27 mouse cellular contexts compared by ENCODE assay signal in the genomic region with DNA sequence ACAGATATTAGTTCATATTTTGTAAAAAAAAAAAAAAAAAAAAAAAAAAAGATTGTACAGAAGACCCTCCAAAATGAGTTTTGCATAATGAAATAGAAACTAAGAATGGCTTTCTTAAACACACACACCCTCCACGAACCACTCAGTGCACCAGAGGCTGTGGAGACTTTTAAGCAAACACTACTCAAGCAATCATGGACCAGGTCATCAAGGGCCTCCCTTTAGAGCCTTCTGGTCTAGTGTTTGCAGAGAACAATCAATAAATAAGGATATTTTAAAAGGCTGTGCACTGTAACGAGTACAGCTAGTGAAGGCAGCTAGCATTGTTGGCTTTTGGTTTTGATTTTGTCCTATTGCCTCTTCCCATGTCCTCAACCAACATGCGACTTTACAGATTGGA. TPM values are rescaled to one million over a fixed set of nuclear protein-coding genes. Genes with fewer than 3 reads are reported as not detected.
"Had no signal": no experiment of that assay in that cellular context is flagged by ENCODE, and none has a peak within 500 bp of the region (broad histone marks: within the 10 kb centered on the region; RNA-seq: fewer than 3 reads in every experiment).

No protein-coding gene starts in this region.

- H3K9ac ChIP-seq: liver, embryonic 13.5 days; midbrain, embryonic 12.5 days; midbrain, embryonic 15.5 days; neural tube, embryonic 13.5 days; stomach, embryonic 15.5 days had no signal

- H3K36me3 ChIP-seq: liver, embryonic 13.5 days; midbrain, embryonic 12.5 days; midbrain, embryonic 15.5 days; neural tube, embryonic 13.5 days; stomach, embryonic 15.5 days had no signal

- H3K4me2 ChIP-seq: liver, embryonic 13.5 days; midbrain, embryonic 12.5 days; midbrain, embryonic 15.5 days; neural tube, embryonic 13.5 days; stomach, embryonic 15.5 days had no signal

- H3K4me3 ChIP-seq: left cerebral cortex, adult 2 months; liver, embryonic 13.5 days; midbrain, embryonic 12.5 days; midbrain, embryonic 15.5 days; neural tube, embryonic 13.5 days; stomach, embryonic 15.5 days had no signal

- H3K9me3 ChIP-seq: liver, embryonic 13.5 days; midbrain, embryonic 12.5 days; midbrain, embryonic 15.5 days; neural tube, embryonic 13.5 days; stomach, embryonic 15.5 days had no signal

- H3K27me3 ChIP-seq: liver, embryonic 13.5 days; midbrain, embryonic 12.5 days; midbrain, embryonic 15.5 days; neural tube, embryonic 13.5 days; stomach, embryonic 15.5 days had no signal

- DNase-seq: kidney, adult 2 months; kidney, postnatal 10 days; kidney, postnatal 36 days; layer of hippocampus, postnatal 36 days; liver, embryonic 13.5 days; right cerebral cortex, postnatal 25 days; thymus, postnatal 25 days had no signal

- H3K27ac ChIP-seq: left cerebral cortex, adult 2 months; liver, embryonic 13.5 days; macrophage; midbrain, embryonic 12.5 days; midbrain, embryonic 15.5 days; neural tube, embryonic 13.5 days; stomach, embryonic 15.5 days had no signal

- H3K4me1 ChIP-seq: liver, embryonic 13.5 days; midbrain, embryonic 15.5 days; neural tube, embryonic 13.5 days; stomach, embryonic 15.5 days had no signal

- ATAC-seq: midbrain, embryonic 15.5 days had no signal

RNA-seq across cellular contexts. Expression of gene Sycp1, which starts 10.4 kb away (rescaled TPM):
- total RNA-seq: layer of hippocampus, adult 8-10 months; layer of hippocampus, postnatal 10 days; layer of hippocampus, postnatal 36 days; left cerebral cortex, adult 2 months; left cerebral cortex, postnatal 10 days; left cerebral cortex, postnatal 36 days; liver, adult 2 months; megakaryocyte, adult 5-6 weeks; neutrophil, adult 5-6 weeks had no signal
- polyA plus RNA-seq: intestine, embryonic 14.5 days; intestine, postnatal 0 days; kidney, adult 2 months; kidney, embryonic 14.5 days; limb, embryonic 11.5 days; limb, embryonic 14.5 days; liver, adult 2 months; liver, embryonic 16.5 days; macrophage; midbrain, embryonic 12.5 days; midbrain, embryonic 15.5 days; neural tube, embryonic 13.5 days; stomach, embryonic 15.5 days; thymus, postnatal 0 days had no signal

RNA-seq across cellular contexts. Expression of gene Nr1h5, which starts 17.6 kb away (rescaled TPM):
- total RNA-seq: layer of hippocampus, adult 8-10 months; layer of hippocampus, postnatal 10 days; layer of hippocampus, postnatal 36 days; left cerebral cortex, adult 2 months; left cerebral cortex, postnatal 10 days; left cerebral cortex, postnatal 36 days; megakaryocyte, adult 5-6 weeks; neutrophil, adult 5-6 weeks had no signal
- polyA plus RNA-seq: intestine, embryonic 14.5 days; intestine, postnatal 0 days; kidney, embryonic 14.5 days; limb, embryonic 11.5 days; macrophage; thymus, postnatal 0 days had no signal
